Mouse (Mus musculus) bone marrow macrophage, adult 2 months (primary cell): Measurements from ENCODE around the gene Bspry. TPM values are rescaled to one million over a fixed set of nuclear protein-coding genes. Genes with fewer than 3 reads are reported as not detected.
A peak's percentile ranks its signal among the peaks of the same experiment; 100 is the strongest.

ENCODE experiments used
- H3K27ac ChIP-seq: 2 replicates; pipeline ENCODE4 v1.5.1; 2012; ENCODE audit warnings: low read depth, low read length; ENCODE audit not compliant: insufficient read depth
- H3K4me1 ChIP-seq: 2 replicates; pipeline ENCODE4 v1.6.1; 2012; ENCODE audit warnings: low read length; ENCODE audit not compliant: control insufficient read depth, insufficient read depth
- H3K4me3 ChIP-seq: 2 replicates; pipeline ENCODE4 v1.5.1; 2012; ENCODE audit warnings: mild to moderate bottlenecking, low read length, moderate library complexity; ENCODE audit not compliant: insufficient read depth
- CTCF ChIP-seq: IDR thresholded peaks from 2 replicates; pipeline ENCODE4 v1.5.1; 2012; ENCODE audit warnings: low read depth, mild to moderate bottlenecking, low read length, moderate library complexity
- POLR2A ChIP-seq: IDR thresholded peaks from 2 replicates; pipeline ENCODE4 v1.6.1; 2012; ENCODE audit warnings: mild to moderate bottlenecking, low read depth, low read length, borderline replicate concordance
- polyA plus RNA-seq: library from polyadenylated mRNA; stranded (reverse); fragments of >200 nt; gene quantifications from 2 replicates; pipeline ENCODE4 v1.2.4, GENCODE M21; 2012; ENCODE audit not compliant: missing spikeins, insufficient read depth, insufficient read length

Gene Bspry
- polyA plus RNA-seq, 1 experiment: 0.55 TPM

GRCm38 (mm10) chr4:62515490-62515889 lies 35.6 kb downstream of the Bspry start:
- H3K4me1 ChIP-seq: peaks cover 14% of the 10 kb centered on the region

DNA sequence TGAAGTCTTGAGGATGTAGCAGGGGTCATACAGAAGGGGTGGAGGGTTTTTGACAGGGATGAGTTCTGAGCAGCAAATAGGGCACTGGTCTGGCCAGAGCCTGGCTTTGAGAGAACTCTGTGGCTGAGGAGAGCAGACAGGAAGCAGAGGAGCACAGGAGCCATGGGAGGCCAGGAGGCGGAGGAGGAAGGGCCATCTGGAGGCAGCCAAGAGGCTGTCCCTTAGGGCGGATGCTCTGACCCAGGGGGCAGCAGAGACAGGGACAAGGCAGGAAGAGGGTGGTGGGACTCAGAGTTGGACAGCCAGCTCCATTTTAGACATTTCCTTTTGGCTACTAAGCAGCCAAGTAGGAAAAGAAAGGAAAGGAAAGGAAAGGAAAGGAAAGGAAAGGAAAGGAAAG lies 36.2 kb downstream of the Bspry start:
- no peak overlapping the region for H3K4me3 ChIP-seq
- TF ChIP-seq POLR2A (no peak), CTCF (no peak)
- H3K4me1 ChIP-seq: peaks cover 14% of the 10 kb centered on the region
- H3K27ac ChIP-seq: no peak overlapping the region

More at GRCm38 (mm10) chr4:62515490-62515889, 35.6 kb downstream of the Bspry start:
- Histone ChIP-seq H3K4me3 (no peak overlapping the region), H3K27ac (no peak overlapping the region)
- TF ChIP-seq POLR2A (no peak), CTCF (no peak)

GRCm38 (mm10) chr4:62516579-62516978 lies 36.7 kb downstream of the Bspry start:
- Histone ChIP-seq H3K4me1 (peaks cover 14% of the 10 kb centered on the region), H3K4me3 (no peak overlapping the region), H3K27ac (no peak overlapping the region)
- TF ChIP-seq POLR2A (no peak), CTCF (no peak)

GRCm38 (mm10) chr4:62517046-62517445 lies 37.2 kb downstream of the Bspry start:
- H3K27ac ChIP-seq: no peak overlapping the region
- TF ChIP-seq CTCF (no peak), POLR2A (no peak)
- no peak overlapping the region for H3K4me3 ChIP-seq
- peaks cover 14% of the 10 kb centered on the region for H3K4me1 ChIP-seq

- H3K4me3 ChIP-seq: no peak overlapping the region
- TF ChIP-seq POLR2A (no peak), CTCF (no peak)
- H3K27ac ChIP-seq: no peak overlapping the region
- H3K4me1 ChIP-seq: peaks cover 14% of the 10 kb centered on the region
Measured at GRCm38 (mm10) chr4:62517538-62518415, 37.9 kb downstream of the Bspry start.

DNA sequence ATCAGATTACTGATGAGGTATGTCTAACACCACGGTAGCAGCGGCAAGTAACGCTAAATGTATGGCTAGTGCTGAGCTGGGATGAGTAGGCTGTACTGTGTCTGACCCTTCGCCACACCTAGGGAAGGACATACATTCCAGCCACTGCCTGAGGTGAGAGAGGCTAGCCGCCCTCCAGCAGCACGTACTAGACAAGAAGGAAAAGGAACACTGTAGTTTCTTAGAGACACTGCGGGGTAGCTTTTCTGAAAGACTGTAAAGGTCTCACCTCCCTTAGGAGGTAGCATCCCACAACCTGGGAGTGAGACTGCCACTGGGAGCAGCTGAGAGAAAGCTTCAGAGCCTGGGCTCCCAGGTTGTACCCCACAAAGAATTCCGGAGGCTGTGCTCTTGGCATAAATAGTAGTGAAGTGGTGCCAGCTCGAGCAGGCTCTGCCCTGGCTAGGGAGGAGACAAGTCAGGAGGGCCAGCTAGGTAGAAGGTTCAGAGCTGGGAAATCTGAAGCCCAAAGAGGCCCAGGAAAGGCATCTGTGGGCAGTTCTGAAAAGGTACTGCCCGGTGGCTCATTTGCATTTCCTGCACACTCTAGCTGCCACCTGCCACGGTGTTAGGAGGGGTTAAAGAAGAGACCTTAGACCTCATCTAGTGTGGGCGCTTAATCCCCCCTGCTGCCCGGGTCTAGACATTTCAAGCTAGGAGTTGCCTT lies 38.7 kb downstream of the Bspry start:
- no peak overlapping the region for H3K27ac ChIP-seq
- peaks cover 15% of the 10 kb centered on the region for H3K4me1 ChIP-seq

GRCm38 (mm10) chr4:62519122-62519848 lies 39.4 kb downstream of the Bspry start:
- Histone ChIP-seq H3K27ac (no peak overlapping the region), H3K4me3 (peak overlapping the region; percentile 76), H3K4me1 (peaks cover 16% of the 10 kb centered on the region)
- TF ChIP-seq POLR2A: no peak
- no peak for TF ChIP-seq CTCF

More for the DNA sequence above, 38.7 kb downstream of the Bspry start:
- no peak overlapping the region for H3K4me3 ChIP-seq
- no peak for TF ChIP-seq POLR2A
- no peak for TF ChIP-seq CTCF

- peak within 1 kb of the TSS; percentile 53 for H3K27ac ChIP-seq
- peaks cover 16% of the 10 kb centered on the region for H3K4me1 ChIP-seq
- TF ChIP-seq POLR2A (no peak), CTCF (no peak)
- H3K4me3 ChIP-seq: peak within 1 kb of the TSS; percentile 76
Measured at GRCm38 (mm10) chr4:62519849-62520233, 40.0 kb downstream of the Bspry start, which contains the start of gene Alad. Alad (minus strand) TSS chr4:62519918.

DNA sequence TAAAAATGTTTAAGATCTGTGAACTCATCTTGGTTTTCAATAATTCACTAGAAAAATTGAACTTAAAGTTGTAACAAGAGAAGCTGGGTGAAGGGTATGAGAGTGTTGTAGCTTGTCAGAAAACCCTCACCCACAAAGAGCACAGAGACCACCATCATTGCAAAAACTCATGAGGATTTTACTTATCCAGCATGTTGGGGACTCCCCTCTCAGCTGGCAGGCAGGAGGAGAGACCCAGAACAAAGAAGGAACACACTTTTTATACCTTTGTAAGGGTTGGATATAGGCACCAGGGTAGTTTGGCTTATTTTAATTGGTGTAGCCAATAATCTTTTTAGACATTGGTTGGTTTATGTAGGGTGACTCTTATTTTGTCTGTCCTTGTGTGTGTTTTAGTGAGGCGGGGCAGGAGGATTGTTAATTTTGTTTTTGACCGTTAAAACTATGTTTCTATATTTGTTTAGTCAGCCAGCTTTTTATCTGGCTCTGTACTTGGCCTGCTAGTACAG lies 41.1 kb downstream of the Bspry start:
- H3K4me1 ChIP-seq: peaks cover 10% of the 10 kb centered on the region
- H3K27ac ChIP-seq: no peak overlapping the region
- no peak for TF ChIP-seq POLR2A
- no peak for TF ChIP-seq CTCF
- no peak overlapping the region for H3K4me3 ChIP-seq
